Mouse (Mus musculus) hindbrain, embryonic 16.5 days (tissue): ENCODE results near the gene Furin. TPM values are rescaled to one million over a fixed set of nuclear protein-coding genes. Genes with fewer than 3 reads are reported as not detected.

Source experiments
- ATAC-seq: fragments of 200-750 bp; cut with Nextera tagmentation; 2 replicates; pipeline ENCODE4 v1.8.0; 2017; ENCODE audit warnings: moderate TSS enrichment, moderate library complexity
- H3K27ac ChIP-seq: fragments of 300-500 bp; sonication (generic); 2 replicates; pipeline ENCODE4 v1.5.1; 2014; ENCODE audit warnings: low read depth, mild to moderate bottlenecking, control low read depth, low read length, moderate library complexity
- H3K27me3 ChIP-seq: fragments of 300-500 bp; sonication (generic); replicated peaks from 2 replicates; pipeline ENCODE4 v1.6.1; 2014; ENCODE audit warnings: low read length; ENCODE audit not compliant: control insufficient read depth, insufficient read depth
- H3K36me3 ChIP-seq: fragments of 300-500 bp; sonication (generic); 2 replicates; pipeline ENCODE4 v1.6.1; 2014; ENCODE audit warnings: mild to moderate bottlenecking, low read length, moderate library complexity, mixed read lengths; ENCODE audit not compliant: control insufficient read depth, insufficient read depth
- H3K4me1 ChIP-seq: fragments of 300-500 bp; sonication (generic); 2 replicates; pipeline ENCODE4 v1.6.1; 2014; ENCODE audit warnings: low read depth, low read length; ENCODE audit not compliant: control insufficient read depth, insufficient read depth
- H3K4me2 ChIP-seq: fragments of 300-500 bp; sonication (generic); 2 replicates; pipeline ENCODE4 v1.6.1; 2014; ENCODE audit warnings: mild to moderate bottlenecking, low read length, control low read depth, moderate library complexity
- H3K4me3 ChIP-seq: fragments of 300-500 bp; sonication (generic); 2 replicates; pipeline ENCODE4 v1.5.1; 2014; ENCODE audit warnings: mild to moderate bottlenecking, low read length, control low read depth, moderate library complexity
- H3K9ac ChIP-seq: fragments of 300-500 bp; sonication (generic); 2 replicates; pipeline ENCODE4 v1.6.1; 2014; ENCODE audit warnings: low read depth, mild to moderate bottlenecking, control low read depth, low read length, moderate library complexity
- H3K9me3 ChIP-seq: fragments of 300-500 bp; sonication (generic); 2 replicates; pipeline ENCODE4 v1.6.1; 2014; ENCODE audit warnings: mild to moderate bottlenecking, low read length, moderate library complexity; ENCODE audit not compliant: control insufficient read depth
- WGBS: fragments of 180-500 bp; shearing (Covaris S2); extraction: QIAGEN DNeasy Blood & Tissue Kit; methylation state at CpG from one replicate; pipeline ENCODE4 v1.1.7; 2014; 5-methylcytosine and 5-hydroxymethylcytosine counted together
- polyA plus RNA-seq: library from polyadenylated mRNA; unstranded; fragments of >200 nt; fragmentation: Nextera tagmentation; extraction: Ambion mirVana; gene quantifications from 2 replicates; pipeline ENCODE4 v1.2.1, GENCODE M21; 2015

Gene Furin
- polyA plus RNA-seq, 1 experiment from 2014 or later: 3.9 TPM

DNA sequence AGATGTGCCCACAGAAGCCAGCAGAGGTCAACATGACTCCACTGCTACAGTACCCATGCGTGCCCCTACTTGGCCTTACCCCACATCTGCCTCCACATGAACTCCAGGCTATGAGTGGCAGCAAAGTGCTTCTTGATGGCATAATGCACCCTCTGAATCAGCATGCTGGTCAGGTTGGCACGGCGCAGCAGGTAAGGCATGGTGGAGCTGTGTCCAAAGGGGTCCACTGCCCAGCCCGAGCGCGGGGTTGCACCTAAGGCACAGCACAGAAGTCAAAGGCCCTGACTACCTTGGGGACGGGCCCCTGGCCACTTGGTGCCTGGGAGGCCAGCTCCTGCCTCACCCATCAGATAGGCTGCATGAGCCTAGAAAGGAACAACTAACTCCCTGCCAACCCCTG, 38.0 kb downstream of the Furin start:
- Histone ChIP-seq H3K27me3 (no peaks in the 10 kb centered on the region), H3K4me1 (peaks cover 14% of the 10 kb centered on the region), H3K4me2 (no peak overlapping the region), H3K9me3 (no peaks in the 10 kb centered on the region), H3K36me3 (peaks cover 51% of the 10 kb centered on the region), H3K27ac (no peak overlapping the region), H3K9ac (no peak overlapping the region), H3K4me3 (no peak overlapping the region)
- ATAC-seq: no peak
- 98% methylated on average over 6 of the region's 7 CpGs for WGBS

- no peak overlapping the region for H3K27ac ChIP-seq
- no peak overlapping the region for H3K4me2 ChIP-seq
- no peak overlapping the region for H3K4me3 ChIP-seq
- H3K9ac ChIP-seq: no peak overlapping the region
- ATAC-seq: no peak
- peaks cover 56% of the 10 kb centered on the region for H3K36me3 ChIP-seq
- 73% methylated on average over 2 of the region's 2 CpGs for WGBS
- H3K9me3 ChIP-seq: no peaks in the 10 kb centered on the region
- no peaks in the 10 kb centered on the region for H3K27me3 ChIP-seq
- H3K4me1 ChIP-seq: peaks cover 14% of the 10 kb centered on the region
Observed at GRCm38 (mm10) chr7:80365759-80366158, 39.5 kb downstream of the Furin start.

- no peak overlapping the region for H3K4me3 ChIP-seq
- ATAC-seq: no peak
- WGBS: 76% methylated on average over 3 of the region's 3 CpGs
Observed at GRCm38 (mm10) chr7:80360435-80360834, 44.8 kb downstream of the Furin start.

GRCm38 (mm10) chr7:80358039-80358438, 47.2 kb downstream of the Furin start:
- H3K27me3 ChIP-seq: no peaks in the 10 kb centered on the region
- no peak overlapping the region for H3K9ac ChIP-seq
- no peaks in the 10 kb centered on the region for H3K4me1 ChIP-seq
- 41% methylated on average over 4 of the region's 4 CpGs for WGBS
- H3K27ac ChIP-seq: no peak overlapping the region
- H3K9me3 ChIP-seq: no peaks in the 10 kb centered on the region
- H3K36me3 ChIP-seq: peaks cover 49% of the 10 kb centered on the region
- H3K4me2 ChIP-seq: no peak overlapping the region
- no peak overlapping the region for H3K4me3 ChIP-seq
- no peak; the same call in 1 of the 2 replicates for ATAC-seq

More at GRCm38 (mm10) chr7:80360435-80360834, 44.8 kb downstream of the Furin start:
- Histone ChIP-seq H3K27me3 (no peaks in the 10 kb centered on the region), H3K4me1 (no peaks in the 10 kb centered on the region), H3K27ac (no peak overlapping the region), H3K9me3 (no peaks in the 10 kb centered on the region), H3K9ac (no peak overlapping the region), H3K4me2 (no peak overlapping the region), H3K36me3 (peaks cover 57% of the 10 kb centered on the region)

- peaks cover 46% of the 10 kb centered on the region for H3K36me3 ChIP-seq
- 20% methylated on average over 8 of the region's 8 CpGs for WGBS
- no peaks in the 10 kb centered on the region for H3K27me3 ChIP-seq
- no peaks in the 10 kb centered on the region for H3K9me3 ChIP-seq
- H3K27ac ChIP-seq: no peak overlapping the region
- no peaks in the 10 kb centered on the region for H3K4me1 ChIP-seq
- peak; percentile 76 for ATAC-seq
- H3K4me2 ChIP-seq: no peak overlapping the region
- H3K4me3 ChIP-seq: no peak overlapping the region
- no peak overlapping the region for H3K9ac ChIP-seq
Observed at GRCm38 (mm10) chr7:80357156-80357555, 48.1 kb downstream of the Furin start.

GRCm38 (mm10) chr7:80356351-80356750, 48.9 kb downstream of the Furin start:
- H3K27ac ChIP-seq: no peak overlapping the region
- no peak overlapping the region for H3K4me2 ChIP-seq
- no peak overlapping the region for H3K4me3 ChIP-seq
- H3K9ac ChIP-seq: no peak overlapping the region
- no peaks in the 10 kb centered on the region for H3K27me3 ChIP-seq
- WGBS: 90% methylated on average over 13 of the region's 13 CpGs
- no peaks in the 10 kb centered on the region for H3K9me3 ChIP-seq
- no peaks in the 10 kb centered on the region for H3K4me1 ChIP-seq
- ATAC-seq: no peak
- H3K36me3 ChIP-seq: peaks cover 48% of the 10 kb centered on the region

DNA sequence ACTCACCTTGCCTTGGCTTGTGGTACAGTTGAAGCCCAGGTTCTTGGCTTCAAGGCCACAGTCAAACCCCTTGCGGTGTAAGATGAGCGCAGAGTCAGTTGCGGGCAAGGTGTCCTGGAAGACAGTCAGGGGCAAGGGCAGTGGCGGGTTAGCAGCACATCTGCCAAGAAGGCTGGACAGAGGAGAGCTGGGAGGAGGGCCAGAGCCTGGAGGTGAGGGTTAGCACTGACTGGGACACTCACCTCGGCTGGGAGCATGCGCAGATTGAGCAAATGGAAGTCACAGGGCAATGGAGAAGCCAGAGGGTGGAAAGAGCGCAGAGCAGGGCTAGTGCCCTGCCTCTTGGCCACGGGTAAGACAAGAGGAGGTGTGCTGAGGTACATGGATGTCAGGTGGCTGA, 52.3 kb downstream of the Furin start:
- Histone ChIP-seq H3K4me3 (no peak overlapping the region), H3K4me2 (no peak overlapping the region), H3K9me3 (no peaks in the 10 kb centered on the region), H3K36me3 (peaks cover 40% of the 10 kb centered on the region), H3K4me1 (no peaks in the 10 kb centered on the region), H3K9ac (no peak overlapping the region), H3K27me3 (no peaks in the 10 kb centered on the region), H3K27ac (no peak overlapping the region)
- no peak for ATAC-seq
- whole genome bisulfite sequencing: 92% methylated on average over 8 of the region's 8 CpGs

DNA sequence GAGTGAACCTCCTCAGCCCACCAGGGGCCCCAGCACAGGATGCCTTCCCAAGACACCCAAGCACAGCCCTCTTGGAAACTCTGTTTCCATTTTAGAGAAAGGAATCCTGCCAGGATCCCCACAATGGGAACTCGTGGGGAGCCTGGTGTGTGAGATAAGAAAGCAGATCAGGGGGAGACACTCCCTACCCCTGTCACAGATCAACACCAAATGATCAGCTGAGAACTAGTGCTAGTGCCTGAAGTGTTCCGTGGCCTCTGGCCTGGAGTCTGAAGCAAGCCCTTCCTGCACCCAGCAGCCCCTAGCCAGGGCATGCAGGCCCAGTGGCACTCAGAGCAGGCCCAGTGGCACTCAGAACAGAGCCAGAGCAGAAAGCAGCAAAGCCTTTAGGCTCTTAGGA, 54.4 kb downstream of the Furin start:
- Histone ChIP-seq H3K4me2 (no peak overlapping the region), H3K4me3 (no peak overlapping the region), H3K9me3 (no peaks in the 10 kb centered on the region), H3K36me3 (peaks cover 34% of the 10 kb centered on the region), H3K27ac (no peak overlapping the region), H3K4me1 (no peaks in the 10 kb centered on the region), H3K9ac (no peak overlapping the region; the same call in 1 of the 2 replicates), H3K27me3 (no peaks in the 10 kb centered on the region)
- WGBS: 68% methylated on average over 2 of the region's 2 CpGs
- ATAC-seq: no peak

GRCm38 (mm10) chr7:80347670-80348586, 57.3 kb downstream of the Furin start:
- no peaks in the 10 kb centered on the region; the same call in 1 of the 2 replicates for H3K9me3 ChIP-seq
- peaks cover 24% of the 10 kb centered on the region for H3K36me3 ChIP-seq
- H3K27me3 ChIP-seq: no peaks in the 10 kb centered on the region
- no peak overlapping the region for H3K9ac ChIP-seq
- WGBS: 69% methylated on average over 13 of the region's 13 CpGs
- H3K4me1 ChIP-seq: peaks cover 6% of the 10 kb centered on the region
- no peak for ATAC-seq
- 0 out of 2 replicates have a peak overlapping the region, but pooled peaks have one; percentile 54 for H3K27ac ChIP-seq
- no peak overlapping the region for H3K4me3 ChIP-seq
- no peak overlapping the region for H3K4me2 ChIP-seq
